In genomic region chr4:126173800-126174199, GRCm38 (mm10) we compare ENCODE assay signal across 26 mouse cellular contexts.
"Had no signal": no experiment of that assay in that cellular context is flagged by ENCODE, and none has a peak within 500 bp of the region (broad histone marks: within the 10 kb centered on the region; RNA-seq: fewer than 3 reads in every experiment).

No protein-coding gene starts in this region.

- H3K4me1 ChIP-seq: heart, embryonic 13.5 days; heart, embryonic 15.5 days; hindbrain, embryonic 10.5 days; hindbrain, embryonic 12.5 days; intestine, embryonic 15.5 days; limb, embryonic 10.5 days; limb, embryonic 12.5 days; liver, embryonic 13.5 days had no signal

- DNase-seq: gastrocnemius, adult 2 months; gastrocnemius, postnatal 10 days; gastrocnemius, postnatal 25 days; heart, adult 2 months; heart, postnatal 14 days; heart, postnatal 36 days; kidney, adult 18-20 months; kidney, adult 8-10 months; kidney, postnatal 10 days; kidney, postnatal 25 days; kidney, postnatal 4 days; liver, embryonic 13.5 days had no signal

- H3K4me2 ChIP-seq: heart, embryonic 11.5 days; heart, embryonic 13.5 days; heart, embryonic 15.5 days; hindbrain, embryonic 12.5 days; hindbrain, embryonic 14.5 days; intestine, embryonic 15.5 days; limb, embryonic 12.5 days; liver, embryonic 13.5 days had no signal

- H3K9me3 ChIP-seq: heart, embryonic 13.5 days; heart, embryonic 15.5 days; hindbrain, embryonic 10.5 days; hindbrain, embryonic 12.5 days; intestine, embryonic 15.5 days; limb, embryonic 10.5 days; limb, embryonic 12.5 days; liver, embryonic 13.5 days had no signal

- H3K27me3 ChIP-seq: heart, embryonic 13.5 days; heart, embryonic 15.5 days; hindbrain, embryonic 12.5 days; intestine, embryonic 15.5 days; limb, embryonic 12.5 days; liver, embryonic 13.5 days had no signal

- H3K27ac ChIP-seq: gastrocnemius, adult 2 months; heart, adult 2 months; heart, embryonic 13.5 days; heart, embryonic 15.5 days; hindbrain, embryonic 10.5 days; hindbrain, embryonic 12.5 days; hindbrain, embryonic 14.5 days; intestine, embryonic 15.5 days; layer of hippocampus, adult 2 months; left cerebral cortex, adult 2 months; limb, embryonic 10.5 days; limb, embryonic 12.5 days; liver, embryonic 13.5 days had no signal

- H3K9ac ChIP-seq: heart, embryonic 13.5 days; heart, embryonic 15.5 days; hindbrain, embryonic 12.5 days; hindbrain, embryonic 14.5 days; intestine, embryonic 15.5 days; limb, embryonic 12.5 days; liver, embryonic 13.5 days had no signal

- ATAC-seq: hindbrain, embryonic 16.5 days; inflammation-experienced regulatory T-cells, adult 6 months; intestine, embryonic 15.5 days; intestine, postnatal 0 days had no signal

- H3K4me3 ChIP-seq: gastrocnemius, adult 2 months; heart, adult 2 months; heart, embryonic 13.5 days; heart, embryonic 15.5 days; hindbrain, embryonic 10.5 days; hindbrain, embryonic 12.5 days; intestine, embryonic 15.5 days; layer of hippocampus, adult 2 months; left cerebral cortex, adult 2 months; limb, embryonic 10.5 days; limb, embryonic 12.5 days; liver, embryonic 13.5 days had no signal
